Mouse (Mus musculus) heart, postnatal 0 days (tissue): ENCODE results near the gene Tph2. TPM values are rescaled to one million over a fixed set of nuclear protein-coding genes. Genes with fewer than 3 reads are reported as not detected.
A peak's percentile ranks its signal among the peaks of the same experiment; 100 is the strongest.

Experiments
- ATAC-seq: fragments of 200-750 bp; cut with Nextera tagmentation; 2 replicates; pipeline ENCODE4 v1.8.0; 2017; ENCODE audit warnings: low read depth, moderate number of reproducible peaks, moderate library complexity; ENCODE audit not compliant: insufficient read depth
- DNase-seq: peaks from one replicate; pipeline ENCODE4 v3.0.0-alpha.2; 2016; ENCODE audit warnings: low spot score
- H3K27ac ChIP-seq: fragments of 300-500 bp; sonication (generic); 2 replicates; pipeline ENCODE4 v1.5.1; 2014; ENCODE audit warnings: low read depth, mild to moderate bottlenecking
- H3K27me3 ChIP-seq: fragments of 300-500 bp; sonication (generic); 2 replicates; pipeline ENCODE4 v1.6.1; 2014; ENCODE audit warnings: low read length, mixed read lengths; ENCODE audit not compliant: control insufficient read depth, insufficient read depth
- H3K36me3 ChIP-seq: fragments of 300-500 bp; sonication (generic); replicated peaks from 2 replicates; pipeline ENCODE4 v1.6.1; 2014; ENCODE audit warnings: low read length, mixed read lengths; ENCODE audit not compliant: control insufficient read depth, insufficient read depth
- H3K4me1 ChIP-seq: fragments of 300-500 bp; sonication (generic); 2 replicates; pipeline ENCODE4 v1.6.1; 2014; ENCODE audit warnings: antibody characterized with exemption; ENCODE audit not compliant: control insufficient read depth, insufficient read depth
- H3K4me2 ChIP-seq: fragments of 300-500 bp; sonication (generic); 2 replicates; pipeline ENCODE4 v1.6.1; 2014; ENCODE audit warnings: low read depth, mild to moderate bottlenecking, low read length, moderate library complexity
- H3K4me3 ChIP-seq: fragments of 300-500 bp; sonication (generic); 2 replicates; pipeline ENCODE4 v1.5.1; 2014; ENCODE audit warnings: low read depth, low read length
- H3K9ac ChIP-seq: fragments of 300-500 bp; sonication (generic); replicated peaks from 2 replicates; pipeline ENCODE4 v1.6.1; 2014; ENCODE audit warnings: low read depth, low read length, mixed read lengths
- H3K9me3 ChIP-seq: fragments of 300-500 bp; sonication (generic); replicated peaks from 2 replicates; pipeline ENCODE4 v1.6.1; 2016; ENCODE audit warnings: low read length; ENCODE audit not compliant: control insufficient read depth
- CTCF ChIP-seq: IDR thresholded peaks from 2 replicates; pipeline ENCODE4 v1.5.1; 2016; ENCODE audit warnings: antibody characterized with exemption, control low read depth, low read depth
- EP300 ChIP-seq: IDR thresholded peaks from 2 replicates; pipeline ENCODE4 v1.6.1; 2016; ENCODE audit warnings: antibody characterized with exemption, low read depth
- WGBS: fragments of 180-500 bp; shearing (Covaris S2); extraction: QIAGEN DNeasy Blood & Tissue Kit; methylation state at CpG from one replicate; pipeline ENCODE4 v1.1.7; 2014; 5-methylcytosine and 5-hydroxymethylcytosine counted together
- polyA plus RNA-seq: library from polyadenylated mRNA; unstranded; fragments of >200 nt; fragmentation: Nextera tagmentation; extraction: Ambion mirVana; gene quantifications from 2 replicates; pipeline ENCODE4 v1.2.1, GENCODE M21; 2015
- total RNA-seq: library from RNA; depleted of rRNA; stranded (reverse); fragments of >200 nt; gene quantifications from 2 replicates; pipeline ENCODE4 v1.2.3, GENCODE M21; 2014; ENCODE audit warnings: low replicate concordance

Gene Tph2
- total and polyA plus RNA-seq, 2 experiments from 2014 or later: 0.05 TPM; not detected in 1

- 70% methylated on average over 5 of the region's 5 CpGs for WGBS
- TF ChIP-seq EP300: no peak
- peak; percentile 25; the same call in 1 of the 2 replicates for TF ChIP-seq CTCF
- no peak overlapping the region for H3K4me3 ChIP-seq
- no peaks in the 10 kb centered on the region for H3K36me3 ChIP-seq
- no peaks in the 10 kb centered on the region for H3K27me3 ChIP-seq
- no peak overlapping the region for H3K27ac ChIP-seq
- H3K9ac ChIP-seq: no peak overlapping the region
- no peak for DNase-seq
- H3K4me2 ChIP-seq: no peak overlapping the region
- no peak for ATAC-seq
- no peaks in the 10 kb centered on the region for H3K4me1 ChIP-seq
- no peaks in the 10 kb centered on the region for H3K9me3 ChIP-seq
These were observed 37.5 kb downstream of the Tph2 start for GRCm38 (mm10) chr10:115147308-115147707.

GRCm38 (mm10) chr10:115146257-115146898, 38.4 kb downstream of the Tph2 start:
- DNase-seq: no peak
- no peak overlapping the region for H3K4me3 ChIP-seq
- 72% methylated on average over 8 of the region's 8 CpGs for WGBS
- H3K27ac ChIP-seq: no peak overlapping the region
- H3K9me3 ChIP-seq: no peaks in the 10 kb centered on the region
- H3K4me2 ChIP-seq: no peak overlapping the region
- no peaks in the 10 kb centered on the region for H3K27me3 ChIP-seq
- H3K36me3 ChIP-seq: no peaks in the 10 kb centered on the region
- H3K4me1 ChIP-seq: no peaks in the 10 kb centered on the region
- TF ChIP-seq EP300 (no peak), CTCF (no peak)
- H3K9ac ChIP-seq: no peak overlapping the region
- no peak for ATAC-seq

DNA sequence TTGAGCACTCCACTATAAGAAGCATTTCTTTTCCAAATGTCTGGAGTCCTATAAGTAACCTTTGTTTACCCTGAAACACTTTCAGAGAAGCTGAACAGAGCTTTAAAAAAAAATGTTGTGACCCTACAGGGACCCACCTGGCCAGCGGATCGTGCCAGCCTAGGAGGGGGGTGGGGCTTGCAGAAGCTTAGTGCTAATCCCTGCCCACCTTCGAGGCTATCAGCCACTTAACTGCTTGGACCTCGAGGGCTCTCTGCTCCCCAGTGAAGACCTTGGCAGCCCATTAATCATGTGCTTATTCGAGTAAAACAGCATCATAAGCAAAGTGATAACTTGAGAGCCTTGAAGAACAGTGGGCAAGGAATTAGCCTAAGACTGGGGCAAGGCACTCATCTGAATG, 40.3 kb downstream of the Tph2 start:
- no peak overlapping the region for H3K9ac ChIP-seq
- no peak for TF ChIP-seq CTCF
- H3K4me1 ChIP-seq: no peaks in the 10 kb centered on the region
- no peaks in the 10 kb centered on the region for H3K36me3 ChIP-seq
- DNase-seq (no peak), ATAC-seq (no peak)
- WGBS: 21% methylated on average over 5 of the region's 5 CpGs
- no peak overlapping the region for H3K4me3 ChIP-seq
- H3K27ac ChIP-seq: no peak overlapping the region
- no peaks in the 10 kb centered on the region for H3K27me3 ChIP-seq
- H3K4me2 ChIP-seq: no peak overlapping the region
- no peaks in the 10 kb centered on the region for H3K9me3 ChIP-seq

- no peaks in the 10 kb centered on the region for H3K4me1 ChIP-seq
- H3K4me3 ChIP-seq: no peak overlapping the region
- DNase-seq (no peak), ATAC-seq (no peak)
- no peak overlapping the region for H3K4me2 ChIP-seq
- H3K9ac ChIP-seq: no peak overlapping the region
- no peaks in the 10 kb centered on the region for H3K27me3 ChIP-seq
- no peaks in the 10 kb centered on the region for H3K36me3 ChIP-seq
- no peaks in the 10 kb centered on the region for H3K9me3 ChIP-seq
- TF ChIP-seq CTCF (no peak), EP300 (no peak)
- H3K27ac ChIP-seq: no peak overlapping the region
- 33% methylated on average over 6 of the region's 6 CpGs for WGBS
These were observed 41.2 kb downstream of the Tph2 start for GRCm38 (mm10) chr10:115143641-115144040.

GRCm38 (mm10) chr10:115137016-115137415, 47.8 kb downstream of the Tph2 start:
- ATAC-seq (no peak; the same call in 1 of the 2 replicates), DNase-seq (peak; percentile 18)
- TF ChIP-seq EP300 (no peak), CTCF (no peak)
- no peaks in the 10 kb centered on the region; the same call in none of the 2 replicates for H3K9me3 ChIP-seq
- H3K27ac ChIP-seq: no peak overlapping the region
- H3K9ac ChIP-seq: no peak overlapping the region
- H3K36me3 ChIP-seq: no peaks in the 10 kb centered on the region
- no peaks in the 10 kb centered on the region for H3K27me3 ChIP-seq
- no peak overlapping the region for H3K4me3 ChIP-seq
- no peak overlapping the region for H3K4me2 ChIP-seq
- no peaks in the 10 kb centered on the region for H3K4me1 ChIP-seq
- 36% methylated on average over 7 of the region's 7 CpGs for WGBS

DNA sequence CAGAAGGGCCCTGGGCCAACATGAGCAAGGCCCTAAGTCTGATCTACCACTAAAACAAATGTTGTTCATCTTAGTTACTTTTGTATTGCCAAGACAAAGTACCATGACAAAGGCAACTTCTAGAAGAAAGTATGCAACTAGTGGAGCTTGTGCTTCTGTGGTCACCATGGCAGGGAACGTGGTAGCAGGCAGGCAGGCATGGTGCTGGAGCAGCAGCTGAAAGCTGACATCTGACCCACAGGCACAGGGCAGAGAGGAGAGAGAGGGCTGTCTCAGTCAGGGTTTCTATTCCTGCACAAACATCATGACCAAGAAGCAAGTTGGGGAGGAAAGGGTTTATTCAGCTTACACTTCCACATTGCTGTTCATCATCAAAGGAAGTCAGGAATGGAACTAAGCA, 56.9 kb downstream of the Tph2 start:
- ATAC-seq (no peak), DNase-seq (no peak)
- no peak overlapping the region for H3K9ac ChIP-seq
- 39% methylated on average over 1 of the region's 1 CpGs for WGBS
- H3K4me3 ChIP-seq: no peak overlapping the region
- no peak for TF ChIP-seq CTCF
- no peak for TF ChIP-seq EP300
- H3K36me3 ChIP-seq: no peaks in the 10 kb centered on the region
- H3K27me3 ChIP-seq: no peaks in the 10 kb centered on the region
- H3K4me1 ChIP-seq: no peaks in the 10 kb centered on the region
- H3K27ac ChIP-seq: no peak overlapping the region
- no peaks in the 10 kb centered on the region for H3K9me3 ChIP-seq
- no peak overlapping the region for H3K4me2 ChIP-seq
